Mouse (Mus musculus): Measurements from ENCODE around the gene Ptpn11.
A peak's percentile ranks its signal among the peaks of the same experiment; 100 is the strongest.

The Ptpn11 gene

GRCm38 (mm10) chr5:121089660-121090059 lies 101.5 kb downstream of the Ptpn11 start:
- peak; percentile 40 to 78 for DNase-seq (ENCODE audit: low spot score in 2 of 2)

- no peak for DNase-seq (ENCODE audit: low spot score in 2 of 2)
These were observed 103.5 kb downstream of the Ptpn11 start for GRCm38 (mm10) chr5:121087733-121088132.

- DNase-seq (ENCODE audit: low spot score in 2 of 2), result no peak
These were observed 108.6 kb downstream of the Ptpn11 start for GRCm38 (mm10) chr5:121082605-121083004.

- no peak for DNase-seq (ENCODE audit: low spot score in 2 of 2)
These were observed 109.4 kb downstream of the Ptpn11 start for GRCm38 (mm10) chr5:121081754-121082153.

Measured in cerebellum, postnatal 4 days (tissue).